Mouse (Mus musculus) mature B cell (primary cell): ENCODE measurements around the gene Pnp2.
"Not testable (repeated sequence)": the region's sequence is repeated elsewhere in the genome, so short reads cannot be mapped to it uniquely, and the experiment has no call there.

Source experiments
- in situ Hi-C: fragments of 300-500 bp; cut with MboI; formaldehyde crosslinking; loops from 2 replicates; pipeline ENCODE4 v1.14.3; 2019

Pnp2 gene

DNA sequence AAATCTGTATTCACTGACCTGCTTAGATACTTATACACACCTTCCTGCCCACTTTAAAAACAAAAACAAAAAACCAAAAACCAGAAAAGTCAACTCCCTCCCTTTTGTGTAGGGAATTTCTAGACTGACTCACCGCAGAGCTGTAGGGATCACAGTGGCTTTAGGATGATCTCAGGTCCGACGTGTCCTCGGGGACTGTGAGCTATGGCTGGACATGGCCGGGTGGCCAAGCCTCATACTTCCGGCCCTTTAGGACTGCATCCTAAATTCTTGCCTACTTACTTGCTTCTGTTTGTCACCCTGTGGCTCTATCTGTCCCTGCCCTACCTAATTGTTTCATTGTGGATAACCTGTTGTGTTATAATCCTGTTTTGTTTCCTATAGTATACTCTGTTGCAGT, 932 bp downstream of the Pnp2 start:
- in situ Hi-C loops: not testable (repeated sequence)

DNA sequence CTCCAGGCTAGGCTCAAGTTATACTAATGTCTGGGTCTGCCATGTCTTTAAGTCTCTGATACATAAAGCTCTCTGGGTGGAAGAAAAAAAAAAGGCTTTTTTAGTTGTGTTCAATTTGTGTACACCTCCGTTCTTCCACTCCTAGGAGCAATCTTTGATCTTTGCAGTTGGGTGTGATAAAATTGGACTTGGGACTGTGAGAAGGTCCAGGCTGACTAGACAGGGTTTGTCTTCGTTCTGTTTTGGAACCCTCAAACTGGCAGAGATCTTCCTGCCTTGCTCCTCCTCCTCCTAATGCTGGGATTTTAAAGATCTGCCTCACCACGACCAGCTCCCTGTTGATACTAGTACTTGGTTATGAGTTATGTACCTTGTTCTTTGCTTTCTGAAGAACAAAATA, 1.4 kb downstream of the Pnp2 start:
- in situ Hi-C loops: not testable (repeated sequence)

DNA sequence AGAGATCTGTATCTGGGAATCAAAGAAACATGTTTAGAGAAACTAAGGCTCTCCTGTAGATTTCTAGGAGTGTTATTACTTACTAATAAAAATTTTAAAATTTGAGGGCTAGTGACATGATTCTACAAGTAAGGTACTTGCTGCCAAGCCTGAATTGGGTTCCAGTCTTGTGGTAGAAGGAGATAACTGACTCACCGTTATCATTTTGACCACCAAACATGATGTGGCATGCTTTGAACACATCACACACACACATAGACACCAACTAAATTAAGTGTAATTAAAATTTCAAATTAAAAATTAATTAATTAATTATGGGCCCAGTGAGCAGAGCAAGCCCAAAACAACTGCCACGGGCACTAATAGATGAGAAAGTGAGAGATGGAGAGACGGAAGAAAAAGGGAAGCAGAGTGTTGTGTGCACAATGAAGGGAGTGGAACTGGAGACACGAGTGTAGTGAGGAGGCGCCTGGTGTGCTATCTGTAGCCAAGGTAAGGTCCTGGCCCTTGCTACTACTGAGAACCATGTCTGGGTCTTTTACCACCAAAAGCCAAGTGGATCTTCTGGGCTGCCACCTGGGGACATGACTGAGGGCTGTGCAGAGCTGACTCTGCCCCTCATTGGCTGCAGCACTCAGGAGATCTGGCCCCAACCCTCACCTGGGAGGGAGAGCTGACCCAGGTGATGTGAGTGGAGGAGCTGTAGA, 2.6 kb downstream of the Pnp2 start:
- in situ Hi-C loops: not testable (repeated sequence)

DNA sequence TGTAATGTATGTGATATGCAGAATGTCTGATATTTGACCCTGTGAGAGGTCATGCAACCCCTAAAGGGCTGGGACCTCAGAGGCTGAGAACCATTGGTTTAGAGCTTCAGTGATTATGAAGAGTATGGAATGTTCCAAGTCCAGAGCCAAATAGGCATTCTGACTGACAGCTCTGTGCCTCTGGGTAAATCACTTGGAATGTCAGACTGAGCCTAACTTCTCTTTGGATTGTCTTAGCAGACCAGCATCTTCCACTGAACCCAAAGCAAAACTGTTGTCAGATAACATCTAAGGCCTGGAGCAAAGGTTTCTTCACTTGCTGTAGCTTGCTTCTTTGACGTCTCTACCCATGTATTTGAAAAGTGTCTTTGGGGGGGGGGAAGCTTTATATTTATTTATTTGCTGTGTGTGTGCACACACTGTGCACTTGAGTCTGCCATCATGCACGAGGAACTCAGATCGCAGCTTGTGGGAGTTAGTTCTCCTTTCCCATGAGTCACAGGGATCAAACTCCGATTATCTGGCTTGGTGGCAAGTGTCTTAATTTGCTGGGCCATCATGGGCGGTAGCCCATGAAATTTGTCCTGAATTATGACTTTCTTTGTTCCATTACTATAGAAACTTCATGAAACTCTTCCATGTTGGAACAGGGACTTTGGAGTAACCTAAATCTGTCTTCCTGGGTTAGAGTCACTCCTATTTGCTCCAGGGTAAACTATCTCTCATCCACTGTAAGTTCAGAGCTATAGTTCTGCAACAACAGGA, 12.6 kb downstream of the Pnp2 start:
- in situ Hi-C loops: no loop called here

DNA sequence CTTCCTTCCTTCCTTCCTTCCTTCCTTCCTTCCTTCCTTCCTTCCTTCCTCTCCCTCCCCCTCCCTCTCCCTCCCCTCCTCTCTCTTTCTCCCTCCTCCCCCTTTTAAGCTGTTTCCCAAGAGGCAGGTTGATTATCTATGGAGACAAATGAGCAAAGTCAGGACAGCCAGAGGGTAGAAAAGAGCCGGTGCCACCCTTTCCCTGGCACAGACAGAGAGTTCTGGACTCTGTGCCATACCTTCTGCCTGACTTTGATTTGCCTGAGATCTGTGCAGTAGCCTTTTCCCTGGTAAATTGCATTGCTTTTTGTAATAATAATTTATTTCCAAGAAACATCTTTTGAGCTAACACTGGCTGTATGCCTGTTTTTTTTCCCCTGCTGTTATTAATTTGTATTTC, 13.2 kb downstream of the Pnp2 start:
- in situ Hi-C loops: no loop called here

DNA sequence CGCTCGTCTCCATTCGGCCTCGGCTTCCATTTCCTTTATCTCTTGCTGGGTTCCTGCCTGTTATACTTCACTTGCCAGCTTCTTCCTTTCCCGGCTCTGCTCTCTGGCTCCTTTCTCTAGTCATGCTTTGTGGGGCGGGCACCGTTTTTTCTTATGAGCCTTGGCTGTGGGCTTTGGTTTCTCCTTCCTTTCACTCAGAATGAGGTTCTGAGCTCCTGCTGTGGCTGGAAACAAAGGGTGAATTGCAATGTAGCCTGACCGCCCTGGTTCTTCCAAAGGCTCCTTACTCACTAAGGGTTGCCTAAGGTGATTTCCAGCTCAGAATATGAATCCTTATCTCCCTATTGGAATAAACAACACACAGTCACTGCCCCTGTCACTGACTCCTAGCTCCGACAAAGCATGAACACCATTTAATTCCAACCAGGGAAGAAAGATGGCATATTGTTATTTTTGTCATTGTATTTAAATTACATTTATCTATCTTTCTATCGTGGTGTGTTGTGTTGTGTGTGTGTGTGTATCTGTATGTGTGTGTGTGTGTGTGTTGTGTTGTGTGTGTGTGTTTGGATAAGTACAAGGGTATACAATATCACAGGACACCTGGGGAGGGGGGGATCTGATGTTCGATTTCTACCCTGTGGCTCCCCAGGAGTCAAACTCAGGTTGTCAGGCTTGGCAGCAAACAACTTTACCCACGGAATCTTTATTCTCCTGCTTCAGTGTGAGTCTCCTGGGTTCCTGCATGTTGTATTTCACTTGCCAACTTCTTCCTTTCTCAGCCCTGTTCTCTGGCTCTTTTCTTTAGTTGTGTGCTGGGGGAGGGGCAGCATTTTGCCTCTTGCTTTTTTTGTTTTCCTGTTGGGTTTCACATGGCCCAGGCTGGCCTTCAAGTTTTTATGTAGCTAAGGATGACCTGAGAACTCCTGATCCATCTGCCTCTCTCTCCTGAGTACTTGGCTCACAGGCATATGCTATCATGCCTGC, 14.1 kb downstream of the Pnp2 start:
- in situ Hi-C loops: no loop called here

DNA sequence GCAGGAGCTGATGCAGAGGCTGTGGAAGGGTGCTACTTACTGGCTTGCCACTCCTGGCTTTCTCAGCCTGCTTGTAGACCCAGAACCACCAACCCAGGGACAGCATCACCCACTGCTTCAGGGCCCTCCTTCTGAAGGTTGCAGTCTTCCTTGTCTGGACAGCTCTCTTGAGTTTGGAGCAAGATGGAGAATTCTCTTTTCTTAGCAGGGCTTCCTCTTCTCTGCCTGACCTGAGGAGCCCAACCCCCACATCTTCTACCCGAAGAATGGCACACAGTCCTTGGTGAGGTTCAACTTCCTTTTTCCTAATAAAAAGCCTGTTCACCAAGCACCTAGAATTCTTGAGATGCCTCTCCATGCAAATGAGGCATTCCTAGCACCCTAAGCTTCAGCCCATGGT, 15.0 kb downstream of the Pnp2 start:
- in situ Hi-C loops: no loop called here

DNA sequence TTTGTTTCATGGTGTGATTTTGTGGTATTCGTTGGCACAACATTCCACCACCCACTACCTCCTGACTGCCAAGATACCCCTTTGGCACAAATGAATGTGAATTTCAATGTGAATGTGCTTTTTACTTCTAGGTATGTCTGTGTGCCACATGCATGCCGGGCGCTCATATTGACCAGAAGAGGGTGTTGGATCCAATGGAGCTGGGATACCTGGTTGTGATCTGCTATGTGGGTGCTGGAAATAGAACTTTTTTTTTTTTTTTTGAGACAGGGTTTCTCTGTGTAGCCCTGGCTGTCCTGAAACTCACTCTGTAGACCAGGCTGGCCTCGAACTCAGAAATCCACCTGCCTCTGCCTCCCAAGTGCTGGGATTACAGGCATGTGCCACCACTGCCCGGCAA, 17.3 kb downstream of the Pnp2 start:
- in situ Hi-C loops: not testable (repeated sequence)

DNA sequence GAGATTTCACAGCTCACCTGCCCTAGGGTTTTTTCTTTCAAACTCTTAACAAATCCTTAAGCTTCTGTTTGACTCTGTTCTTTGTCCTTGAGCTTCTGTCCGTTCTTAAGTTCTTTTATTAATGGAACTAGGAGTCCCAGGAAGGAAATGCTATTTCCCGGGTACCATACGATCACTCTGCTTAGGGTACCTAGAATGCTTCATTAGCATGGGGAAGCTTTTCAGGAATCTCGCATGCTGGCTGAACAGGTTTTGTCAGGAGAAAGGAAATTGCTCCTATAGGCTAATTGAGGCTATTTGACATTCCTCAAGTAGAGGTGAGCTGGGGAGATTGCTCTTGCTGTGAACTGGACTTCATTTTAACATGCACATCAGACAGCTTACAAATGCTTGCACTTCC, 17.9 kb downstream of the Pnp2 start:
- in situ Hi-C loops: no loop called here

DNA sequence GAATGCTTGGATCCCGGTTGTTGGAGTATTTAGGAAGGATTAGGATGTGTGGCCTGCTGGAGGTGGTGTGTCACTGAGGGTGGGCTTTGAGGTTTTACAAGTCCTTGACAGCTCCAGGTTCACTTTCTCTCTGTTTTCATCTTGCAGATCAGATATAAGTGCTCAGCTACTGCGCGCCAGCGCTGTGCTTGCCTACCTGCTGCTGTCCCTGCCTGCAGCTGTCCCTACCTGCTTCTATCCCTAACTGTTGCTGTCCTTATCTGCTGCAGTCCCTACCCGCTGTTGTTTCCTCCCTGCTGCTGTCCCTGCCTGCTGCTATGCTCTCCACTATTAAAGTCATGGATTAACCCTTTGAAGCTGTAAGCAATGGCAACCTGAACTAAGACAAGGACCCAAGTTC, 19.2 kb downstream of the Pnp2 start:
- in situ Hi-C loops: no loop called here

DNA sequence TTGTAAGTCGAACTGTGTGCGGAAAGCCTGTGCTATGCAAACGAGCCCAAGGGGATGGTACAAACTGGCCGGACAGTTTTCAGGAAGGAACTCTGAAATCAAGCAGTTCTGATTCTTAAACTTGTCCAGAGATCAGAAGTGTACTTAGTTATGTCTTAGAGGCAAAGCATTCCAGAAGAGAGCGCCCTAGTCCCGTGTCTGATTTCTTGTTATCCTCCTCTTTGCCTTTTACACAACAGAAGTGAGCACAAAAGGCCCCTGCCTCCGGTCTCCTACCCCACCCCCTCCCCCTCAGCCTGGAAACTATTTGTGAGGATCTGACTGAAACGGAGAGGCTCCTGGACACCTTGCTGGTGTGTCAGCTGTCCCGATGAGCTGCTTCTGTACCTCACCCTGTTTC, 20.9 kb downstream of the Pnp2 start:
- in situ Hi-C loops: no loop called here

DNA sequence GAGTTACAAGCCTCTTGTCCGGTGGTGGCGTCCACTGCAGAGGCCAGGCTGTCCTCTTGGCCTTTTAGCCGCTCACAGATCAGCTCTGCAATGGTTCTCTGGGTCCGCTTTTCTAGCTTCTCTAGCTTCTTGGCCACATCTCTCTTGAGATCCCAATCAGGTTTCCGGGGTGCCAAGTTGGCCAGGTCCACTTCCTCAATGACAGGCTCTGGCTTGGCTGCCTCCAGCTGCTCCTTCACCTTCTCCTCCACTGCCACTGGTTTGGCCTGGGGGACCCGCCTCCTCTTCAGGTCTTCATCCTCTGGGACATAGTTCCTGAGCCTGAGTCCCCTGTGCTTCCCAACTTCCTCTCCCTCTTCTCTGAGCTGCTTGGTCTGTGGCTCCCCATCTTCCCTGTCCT, 22.7 kb downstream of the Pnp2 start:
- in situ Hi-C loops: not testable (repeated sequence)

DNA sequence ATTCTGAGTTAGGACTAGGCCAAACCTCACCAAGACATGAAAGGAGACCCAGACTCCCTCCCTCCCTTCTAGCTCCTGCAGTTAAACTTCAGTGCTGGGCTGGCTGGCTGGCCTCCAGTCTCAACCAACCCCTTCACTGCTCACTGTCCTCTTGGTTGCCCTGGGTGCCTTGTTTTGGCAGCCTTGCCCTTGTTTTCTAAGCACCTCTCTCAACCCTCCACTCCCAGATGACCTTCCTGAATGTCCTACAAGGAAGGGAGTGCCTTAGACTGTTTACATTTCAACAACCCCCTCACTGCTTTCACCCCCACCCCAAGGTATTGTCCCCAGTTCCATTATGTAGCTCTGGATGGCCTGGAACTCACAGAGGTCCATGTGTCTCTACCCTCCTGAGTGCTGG, 23.8 kb downstream of the Pnp2 start:
- in situ Hi-C loops: no loop called here

DNA sequence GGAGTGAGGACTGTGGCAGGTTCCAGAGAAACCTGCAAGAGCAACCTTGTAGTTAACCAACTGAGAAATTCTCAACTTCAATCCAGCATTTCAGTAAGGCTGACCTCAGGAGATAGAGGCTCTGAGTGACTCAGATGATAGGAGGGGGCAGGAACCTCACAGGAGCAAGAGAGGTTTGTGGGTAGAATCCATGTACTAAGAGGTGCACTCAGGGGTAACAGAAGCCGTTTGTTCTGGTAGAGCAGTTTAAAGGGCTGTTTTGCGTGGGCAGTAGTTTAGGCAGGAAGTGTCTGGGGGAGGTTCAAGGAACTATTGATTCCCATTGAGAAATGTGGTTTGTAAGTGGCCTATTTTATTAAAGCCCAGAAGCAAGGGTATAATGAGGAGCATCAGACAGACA, 25.4 kb downstream of the Pnp2 start:
- in situ Hi-C loops: no loop called here

DNA sequence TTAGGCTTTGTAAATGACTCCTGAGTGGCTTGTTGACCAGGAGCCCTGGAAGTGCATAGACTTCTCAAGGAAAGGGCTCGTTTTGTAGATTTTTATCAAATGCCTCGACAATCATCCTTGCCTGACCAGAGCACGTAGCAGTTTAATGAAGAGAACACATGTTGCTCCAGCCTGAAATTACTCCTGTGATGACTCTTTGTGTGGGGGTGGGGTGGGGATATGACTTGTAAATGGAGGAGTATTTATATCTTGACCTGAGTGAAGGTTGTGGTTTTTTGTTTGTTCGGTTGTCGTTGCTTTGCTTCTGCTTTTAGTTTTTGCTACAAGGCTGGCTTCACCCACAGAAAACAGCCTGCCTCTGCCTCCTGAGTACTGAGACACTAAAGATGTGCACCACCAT, 26.0 kb downstream of the Pnp2 start:
- in situ Hi-C loops: no loop called here

DNA sequence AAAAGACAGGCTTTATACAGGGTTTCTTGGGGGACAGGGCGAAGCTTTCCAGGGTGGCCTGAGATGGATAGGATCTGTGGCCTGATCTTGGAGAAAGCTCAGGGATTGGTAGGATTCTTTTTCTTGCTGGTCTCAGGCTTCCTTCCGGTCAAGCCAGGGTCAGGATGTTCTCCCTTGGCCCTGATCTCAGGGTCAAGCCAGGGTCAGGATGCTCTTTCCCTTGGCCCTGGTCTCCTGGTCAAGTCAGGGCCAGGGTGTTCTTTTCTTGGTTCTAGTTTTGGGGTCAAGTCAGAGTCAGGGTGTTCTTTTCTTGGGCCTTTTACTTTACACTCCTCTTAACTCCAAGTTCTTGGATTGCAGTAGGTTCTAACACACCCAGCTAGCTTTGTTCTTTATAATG, 31.9 kb downstream of the Pnp2 start:
- in situ Hi-C loops: no loop called here

DNA sequence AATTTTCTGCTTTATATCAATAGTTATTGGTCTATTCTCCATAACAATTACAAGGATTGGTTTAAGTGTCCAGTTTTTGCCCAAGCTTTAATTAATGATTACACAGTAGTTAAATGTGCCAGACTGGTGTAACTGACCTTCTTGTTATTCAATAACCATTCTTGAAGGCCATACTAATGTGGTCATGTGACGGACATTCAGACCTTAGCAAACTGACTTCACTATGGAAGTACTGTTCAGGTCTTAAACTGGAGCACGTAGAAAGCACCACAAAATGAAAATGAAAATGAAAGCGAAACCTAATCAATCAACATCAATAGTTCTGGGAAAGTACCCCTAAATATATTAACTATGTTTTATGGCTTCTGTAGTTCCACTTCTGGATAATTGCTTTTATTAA, 35.2 kb downstream of the Pnp2 start:
- in situ Hi-C loops: no loop called here

DNA sequence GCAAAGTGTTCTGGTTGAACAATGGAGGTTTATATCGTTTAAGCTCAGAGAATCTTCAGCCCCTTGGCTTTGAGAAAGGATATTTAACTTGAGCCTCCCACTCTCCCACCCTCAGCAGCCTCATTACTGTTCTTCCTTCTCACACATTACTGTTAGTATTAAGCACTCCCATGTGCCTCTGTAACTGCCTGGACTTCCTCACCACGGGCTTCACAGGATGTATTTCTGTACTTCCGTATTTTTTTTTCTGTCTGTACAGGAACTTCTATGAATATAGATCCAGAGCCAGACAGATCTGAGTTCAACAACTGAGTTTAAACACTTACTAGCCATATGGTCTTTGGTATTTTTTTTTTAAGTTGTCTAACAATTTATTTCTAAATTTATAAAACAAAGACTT, 41.3 kb downstream of the Pnp2 start:
- in situ Hi-C loops: no loop called here

DNA sequence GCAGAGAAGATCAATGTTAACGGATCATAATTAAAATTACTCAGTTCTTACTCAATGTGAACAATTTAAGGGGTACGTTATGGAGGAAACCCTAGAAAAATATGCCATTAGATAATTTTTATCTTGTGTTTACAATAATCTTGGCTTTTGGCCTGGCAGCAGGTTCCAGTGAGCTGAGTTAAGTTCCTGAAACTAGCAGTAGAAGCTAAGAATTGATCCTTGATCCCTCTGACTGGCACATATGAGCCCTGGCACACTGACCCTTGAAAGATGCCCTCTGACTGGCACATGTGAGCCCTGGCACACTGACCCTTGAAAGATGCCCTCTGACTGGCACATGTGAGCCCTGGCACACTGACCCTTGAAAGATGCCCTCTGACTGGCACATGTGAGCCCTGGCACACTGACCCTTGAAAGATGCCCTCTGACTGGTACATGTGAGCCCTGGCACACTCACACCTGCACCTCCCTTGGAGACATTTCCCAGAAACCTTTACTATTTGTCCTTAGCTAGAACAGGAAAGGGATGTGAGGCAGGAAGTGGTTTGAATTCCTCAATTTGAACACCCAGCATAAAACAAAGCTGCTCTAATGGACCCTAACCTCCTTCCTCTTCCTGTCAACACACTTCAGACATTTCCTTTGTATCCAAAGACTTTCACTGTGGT, 42.3 kb downstream of the Pnp2 start:
- in situ Hi-C loops: no loop called here

DNA sequence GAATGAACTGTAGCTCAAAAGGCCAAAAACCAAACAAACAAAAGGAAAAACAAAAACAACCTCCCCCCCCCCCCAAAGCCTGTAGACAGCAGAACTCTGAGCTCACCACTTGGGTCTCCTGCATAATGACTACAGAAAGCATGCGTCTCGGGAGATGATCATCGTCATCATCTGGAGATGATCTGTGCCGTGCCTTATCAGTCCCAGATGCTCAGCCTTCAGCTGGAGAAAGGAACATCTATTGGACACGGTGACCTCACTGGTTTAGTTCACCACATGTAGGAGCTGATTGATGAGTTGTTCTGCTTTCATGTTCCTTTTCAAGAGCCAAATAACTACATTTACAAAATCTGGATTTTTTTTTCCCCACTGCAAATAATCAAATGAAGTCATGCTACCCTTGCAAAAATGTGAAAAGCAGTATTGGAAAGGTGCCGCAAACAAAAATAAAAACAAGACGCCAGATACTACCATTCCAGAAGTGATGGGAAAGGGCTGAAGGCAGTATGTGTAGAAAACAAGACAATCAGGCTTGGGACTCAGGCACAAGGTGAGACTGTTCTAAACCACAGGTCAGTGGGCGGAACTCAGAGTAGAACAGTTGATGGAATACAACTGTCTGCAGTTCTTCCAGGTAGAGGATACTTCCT, 51.5 kb downstream of the Pnp2 start, which contains the start of gene Rnase10:
Rnase10 (plus strand) TSS at position 600 of the 650 bp plus-strand sequence.
- in situ Hi-C loops: no loop called here
